Mouse (Mus musculus): ENCODE data around the gene Nlrc4.
"Not testable (repeated sequence)": the region's sequence is repeated elsewhere in the genome, so short reads cannot be mapped to it uniquely, and the experiment has no call there.

Nlrc4 gene

DNA sequence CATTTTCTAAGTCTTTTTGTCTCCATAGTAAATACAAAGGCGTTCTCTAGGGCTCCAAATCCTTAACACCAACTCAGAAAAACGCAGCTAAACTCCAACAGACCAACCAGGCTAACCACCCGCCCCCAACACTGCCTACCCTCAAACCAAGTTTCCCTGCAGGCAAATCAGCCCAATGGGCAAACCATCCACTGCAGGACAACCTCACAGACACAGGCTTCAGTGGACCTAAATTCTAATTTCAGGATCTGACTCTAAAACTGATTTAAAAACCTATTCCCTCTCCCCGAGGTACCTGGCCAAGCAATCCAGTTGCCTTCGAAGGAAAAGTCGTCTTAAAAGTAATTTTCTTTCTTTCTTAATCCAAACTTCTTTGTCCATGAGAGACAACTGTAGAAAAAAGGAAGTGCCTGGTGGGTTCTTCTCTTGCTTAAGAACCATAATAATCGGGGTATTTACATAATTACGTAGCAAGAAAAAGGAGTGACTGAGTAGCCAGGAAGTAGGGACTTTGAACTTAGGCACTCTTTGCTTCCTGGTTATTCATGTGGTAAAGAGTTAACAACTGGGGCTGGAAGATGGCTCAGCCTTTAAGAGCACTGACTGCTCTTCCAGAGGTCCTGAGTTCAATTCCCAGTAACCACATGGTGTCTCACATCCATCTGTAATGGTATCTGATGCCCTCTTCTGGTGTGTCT lies at the start of gene Nlrc4:
Gene Nlrc4, minus strand, starts transcription at position 432 of the 698 bp plus-strand sequence.
- no peak for DNase-seq

DNA sequence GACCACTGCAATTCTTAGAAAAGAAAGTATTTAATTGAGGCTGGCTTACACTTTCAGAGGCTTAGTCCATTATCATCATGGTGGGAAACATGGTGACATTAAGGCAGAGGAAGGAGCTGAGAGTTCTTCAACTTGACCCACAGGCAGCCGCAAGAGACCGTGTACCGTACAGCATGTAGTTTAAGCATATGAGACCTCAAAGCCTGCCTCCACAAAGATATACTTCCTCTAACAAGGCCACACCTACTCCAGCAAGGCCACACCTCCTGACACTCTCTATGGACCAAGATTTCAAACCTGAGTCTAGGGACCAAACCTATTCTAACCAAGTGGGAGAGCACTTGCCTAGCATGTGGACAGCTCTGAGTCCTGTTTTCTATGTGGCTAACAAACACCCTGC lies 49.7 kb upstream of the Nlrc4 start:
- no peak for DNase-seq

DNA sequence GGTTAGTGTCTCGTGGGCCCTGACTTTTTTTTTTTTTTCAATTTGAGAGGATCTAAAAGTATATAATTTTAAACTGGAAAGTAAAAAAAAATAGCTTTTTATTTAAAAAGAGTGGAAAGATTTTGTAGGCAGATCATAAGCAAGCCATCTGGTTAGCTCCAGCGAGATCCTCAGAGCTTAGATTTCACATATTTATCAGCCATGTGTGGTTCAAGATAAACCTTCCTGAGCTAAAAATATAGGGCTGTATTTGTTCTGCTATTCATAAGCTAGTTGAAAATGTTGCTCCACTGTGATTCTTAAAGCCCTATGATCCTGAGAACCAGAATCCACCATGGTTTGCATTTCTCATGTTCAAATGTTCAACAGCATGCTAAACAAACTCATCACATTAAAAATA lies 49.0 kb upstream of the Nlrc4 start:
- DNase-seq = no peak

DNA sequence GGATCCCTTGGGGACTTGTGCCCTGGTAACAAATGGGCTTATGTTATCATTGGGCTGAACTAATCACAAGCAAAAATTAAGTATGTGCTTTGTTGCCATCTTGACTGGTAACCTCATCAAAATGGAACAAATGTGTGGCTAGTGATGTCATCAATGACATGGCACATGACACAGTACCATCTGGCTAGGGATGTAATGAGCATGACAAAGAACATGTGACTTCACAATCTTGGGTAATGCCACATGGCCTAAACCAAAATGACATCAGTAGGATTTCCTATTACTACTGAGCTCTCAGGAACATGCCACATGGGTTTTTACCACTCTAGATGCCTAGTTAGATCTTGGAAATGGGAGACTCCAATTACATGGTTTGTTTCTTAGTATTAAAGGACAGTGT lies 42.1 kb upstream of the Nlrc4 start:
- no peak for DNase-seq

DNA sequence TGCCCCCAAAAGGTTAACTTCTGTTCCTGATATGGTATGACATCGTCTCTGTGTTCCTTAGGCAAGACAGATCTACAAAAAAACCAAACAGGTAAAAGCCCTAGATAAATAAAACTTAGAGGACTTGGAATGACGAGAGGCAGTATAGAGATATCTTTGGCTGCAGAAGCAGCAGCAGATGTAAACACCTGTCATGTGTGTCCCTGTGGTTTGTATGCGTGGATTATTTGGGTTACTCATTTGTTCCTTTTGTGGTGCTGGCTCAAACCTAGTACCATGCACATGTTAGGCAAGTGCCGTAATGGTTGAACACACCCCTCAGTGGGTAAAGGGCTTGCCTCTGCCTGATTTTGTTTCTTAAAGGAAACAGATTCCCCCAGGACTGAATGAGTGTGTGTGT lies 41.3 kb upstream of the Nlrc4 start:
- DNase-seq = no peak

GRCm38 (mm10) chr17:74491565-74491964 lies 32.6 kb upstream of the Nlrc4 start:
- no peak for DNase-seq

DNA sequence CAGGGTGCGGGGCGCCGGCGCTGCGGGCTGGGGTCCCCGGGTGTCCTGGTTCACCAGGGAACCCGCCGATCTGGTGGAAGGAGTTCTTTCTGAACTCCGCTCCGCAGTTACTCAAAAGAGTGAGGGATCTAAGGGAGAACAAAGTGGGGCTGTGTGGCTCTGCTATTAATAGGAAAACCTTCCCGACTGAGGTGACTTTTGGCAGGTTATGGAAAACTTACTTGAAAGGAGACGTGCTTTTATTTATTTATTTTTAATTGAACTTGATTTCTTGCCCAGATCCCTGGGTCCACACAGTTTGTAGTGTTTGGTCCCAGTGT lies 30.9 kb upstream of the Nlrc4 start:
- no peak for DNase-seq

- DNase-seq = peak; percentile 96 to 97
Measured at GRCm38 (mm10) chr17:74489024-74489900, 30.3 kb upstream of the Nlrc4 start, which contains the start of gene Yipf4. Yipf4 (plus strand) TSS chr17:74489493.

DNA sequence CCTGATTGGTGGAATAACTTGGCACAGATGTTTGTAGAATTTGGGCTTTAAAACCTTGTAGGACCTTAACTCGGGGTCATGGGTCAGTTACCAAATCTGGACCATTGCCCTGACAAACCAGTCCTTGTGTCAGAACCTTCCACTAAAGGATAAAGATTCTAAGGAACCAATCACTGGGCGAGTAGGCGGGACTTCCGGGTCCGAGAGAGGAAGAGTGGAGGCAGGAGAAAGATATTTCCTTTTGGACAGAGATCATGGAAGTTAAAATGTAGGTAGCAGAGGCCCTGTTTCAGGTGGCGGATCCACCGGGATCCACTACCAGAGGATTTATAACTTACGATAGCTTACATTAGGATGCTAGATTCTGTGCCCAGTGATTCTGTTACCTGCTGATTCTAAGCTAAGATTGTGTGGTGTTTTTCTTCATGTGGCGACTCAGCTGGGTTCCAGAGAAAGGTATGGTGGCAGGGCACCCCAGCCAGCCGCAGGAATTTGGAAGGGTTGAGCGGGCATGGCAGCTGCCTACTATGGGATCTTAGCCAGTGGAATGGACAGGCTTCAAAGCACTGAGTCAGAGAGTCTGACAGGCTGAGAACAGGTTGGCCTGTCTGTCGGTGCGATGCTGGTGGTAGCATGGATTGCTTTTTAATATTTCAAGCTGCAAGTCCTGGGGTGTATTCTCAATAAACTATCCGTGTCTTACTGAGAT lies 21.6 kb upstream of the Nlrc4 start:
- no peak for DNase-seq

DNA sequence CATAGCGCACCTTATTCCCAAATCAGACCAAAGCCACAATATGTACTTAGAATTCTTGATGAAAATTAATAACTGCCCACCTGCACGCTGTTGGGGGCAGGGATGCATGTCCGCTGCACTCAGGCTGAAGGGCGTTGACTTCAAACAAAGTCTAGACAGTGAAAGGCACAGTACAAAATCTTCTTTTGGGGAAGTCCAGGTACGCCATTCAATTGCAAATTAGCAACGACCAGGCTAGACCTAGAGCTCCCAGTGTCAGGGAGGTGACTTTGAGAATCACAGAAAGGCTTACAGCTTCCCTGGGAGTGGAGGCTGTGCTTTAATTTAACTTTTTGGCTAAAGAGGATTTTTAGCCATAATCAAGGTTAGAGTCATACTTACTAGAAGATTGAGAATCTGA lies 11.2 kb upstream of the Nlrc4 start:
- not testable (repeated sequence) for DNase-seq

- DNase-seq = not testable (repeated sequence)
Measured at GRCm38 (mm10) chr17:74467981-74468380, 9.0 kb upstream of the Nlrc4 start.

DNA sequence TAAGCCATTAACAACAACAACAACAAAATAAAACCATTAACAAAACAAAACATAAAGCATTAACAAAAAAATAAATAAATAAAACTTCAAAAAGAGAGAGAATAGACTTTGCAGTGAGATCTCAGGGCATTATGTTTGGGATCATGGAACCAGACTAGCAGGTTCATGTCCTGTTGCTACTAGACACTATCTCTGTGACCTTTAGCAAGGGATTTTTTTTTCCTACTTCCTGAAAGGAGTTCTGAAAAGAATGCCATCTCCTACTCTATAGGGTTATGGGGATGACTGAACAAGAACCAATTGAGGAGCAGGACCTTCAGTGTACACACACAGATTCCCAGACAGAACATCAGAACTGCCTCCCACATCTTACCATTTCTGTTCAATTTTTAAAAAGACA lies 4.6 kb upstream of the Nlrc4 start:
- no peak for DNase-seq

DNA sequence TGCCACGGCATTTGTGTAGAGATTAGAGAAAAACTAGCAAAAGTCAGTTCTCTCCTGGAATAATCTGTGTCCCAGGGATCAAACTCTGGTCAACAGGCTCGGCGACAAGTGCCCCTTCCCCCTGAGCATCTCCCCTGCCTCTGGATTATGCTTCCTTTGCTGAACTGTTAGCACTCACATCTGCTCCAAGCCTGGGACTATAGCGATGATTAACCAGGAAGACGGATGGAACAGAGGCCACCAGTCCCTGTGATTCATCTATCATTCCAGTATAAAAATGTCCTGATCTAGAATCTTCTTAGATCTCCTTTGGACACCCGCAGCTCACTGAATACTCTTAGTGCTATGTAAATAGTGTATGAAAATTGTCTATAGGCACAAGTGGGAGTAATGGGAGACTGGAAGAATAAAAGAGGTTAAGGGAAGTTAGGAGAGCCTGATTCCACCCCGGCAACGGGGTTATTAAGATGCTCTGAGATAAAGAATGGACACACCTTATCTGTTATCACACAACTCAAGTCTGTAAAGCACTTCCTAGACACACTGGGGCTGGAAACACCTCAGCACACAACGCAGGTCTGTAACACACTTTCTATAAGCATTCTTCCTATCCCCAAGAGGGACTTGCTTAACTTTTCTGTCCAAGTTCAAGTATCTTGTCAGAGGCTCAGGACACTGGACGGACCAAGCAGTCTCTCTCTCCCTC lies 817 bp downstream of the Nlrc4 start:
- no peak for DNase-seq

- DNase-seq = no peak
Measured at GRCm38 (mm10) chr17:74456825-74457224, 2.1 kb downstream of the Nlrc4 start.

DNA sequence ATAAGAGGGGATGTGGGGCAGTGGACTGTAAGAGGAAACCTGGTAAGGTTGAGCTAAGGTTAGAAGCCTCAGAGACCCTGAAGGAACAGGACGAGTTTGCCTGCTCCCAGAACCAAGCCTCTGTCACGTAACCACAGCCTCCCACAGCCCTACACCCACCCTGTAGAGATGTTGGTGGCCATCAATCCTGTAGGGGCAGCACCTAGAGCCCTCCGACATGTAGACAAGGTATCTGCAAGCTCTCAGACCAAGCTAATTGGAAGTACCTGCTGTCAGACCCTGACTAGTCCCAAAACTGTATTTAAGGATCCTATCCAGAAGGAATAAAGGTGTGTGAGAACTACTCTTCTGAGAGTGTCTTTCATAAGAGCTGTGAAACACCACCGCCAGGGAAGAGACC lies 3.5 kb downstream of the Nlrc4 start:
- DNase-seq = no peak

DNA sequence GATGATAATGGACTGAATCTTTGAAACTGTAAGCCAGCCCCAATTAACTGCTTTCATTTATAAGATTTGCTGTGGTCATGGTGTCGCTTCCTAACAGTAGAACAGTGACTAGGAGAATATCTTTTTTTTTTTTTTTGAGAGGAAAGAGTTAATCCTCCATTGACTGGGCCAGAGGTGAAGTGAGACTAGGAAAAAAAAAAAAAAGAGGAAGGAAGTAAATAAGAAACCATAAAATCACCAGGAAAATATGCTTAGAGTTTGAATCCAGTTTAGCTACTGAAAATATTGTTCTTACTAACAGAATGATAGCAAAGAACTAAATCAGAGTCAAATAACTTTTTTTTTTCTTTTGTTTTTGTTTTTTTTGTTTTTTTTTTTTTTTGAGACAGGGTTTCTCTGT lies 4.3 kb downstream of the Nlrc4 start:
- DNase-seq = no peak

GRCm38 (mm10) chr17:74453928-74454327 lies 5.0 kb downstream of the Nlrc4 start:
- DNase-seq = no peak

GRCm38 (mm10) chr17:74449776-74450175 lies 9.2 kb downstream of the Nlrc4 start:
- DNase-seq = no peak

- no peak for DNase-seq
Measured at GRCm38 (mm10) chr17:74440486-74440885, 18.5 kb downstream of the Nlrc4 start.

DNA sequence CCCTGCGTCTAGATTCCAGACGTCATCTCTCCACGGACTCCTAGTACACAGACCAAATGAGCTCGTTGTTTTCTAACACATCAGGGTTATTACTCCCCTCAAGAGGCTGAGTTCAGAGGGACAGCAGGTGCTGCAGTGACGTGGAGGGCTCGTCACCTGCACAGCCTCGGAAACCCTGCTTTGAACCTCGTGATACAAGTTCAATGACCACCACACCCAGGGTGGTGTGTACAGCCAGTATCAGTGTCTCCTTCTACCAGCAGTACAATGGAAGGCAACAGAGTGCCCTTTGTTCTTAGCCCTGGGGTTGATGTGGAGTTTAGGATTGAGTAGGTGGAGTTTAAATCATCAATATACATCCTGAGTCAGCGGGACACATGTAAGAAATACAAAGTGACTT lies 21.2 kb downstream of the Nlrc4 start:
- no peak for DNase-seq

GRCm38 (mm10) chr17:74432631-74433030 lies 26.3 kb downstream of the Nlrc4 start:
- DNase-seq = no peak

GRCm38 (mm10) chr17:74431481-74431880 lies 27.5 kb downstream of the Nlrc4 start:
- DNase-seq = peak; percentile 9 to 37

DNA sequence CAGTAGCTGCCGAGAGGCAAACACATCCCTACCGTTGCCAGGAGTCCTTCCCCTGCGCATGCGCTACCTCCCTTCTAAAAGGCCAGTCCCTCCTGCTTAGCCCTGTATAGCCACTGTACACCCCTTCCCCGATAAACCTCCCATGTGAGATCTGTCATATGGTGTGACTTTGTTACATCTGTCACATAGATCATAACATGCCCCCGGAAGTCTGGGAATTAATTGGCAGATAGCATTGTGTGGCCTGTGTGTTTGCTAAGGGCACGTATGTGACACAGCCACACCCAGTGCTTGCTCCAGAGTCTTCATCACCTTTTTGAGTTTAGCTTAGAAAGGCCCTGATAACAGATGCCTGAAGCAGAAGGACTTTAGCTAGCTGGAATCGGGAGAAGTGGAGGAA lies 28.9 kb downstream of the Nlrc4 start:
- DNase-seq = no peak

Measured in kidney, postnatal 4 days (tissue).